Mouse (Mus musculus) heart, postnatal 0 days (tissue): ENCODE data around the gene Hadha.

ENCODE experiments used
- CTCF ChIP-seq: IDR thresholded peaks from 2 replicates; pipeline ENCODE4 v1.5.1; 2016; ENCODE audit warnings: antibody characterized with exemption, control low read depth, low read depth
- EP300 ChIP-seq: IDR thresholded peaks from 2 replicates; pipeline ENCODE4 v1.6.1; 2016; ENCODE audit warnings: antibody characterized with exemption, low read depth

- no peak for TF ChIP-seq CTCF
- TF ChIP-seq EP300: no peak
Measured at GRCm38 (mm10) chr5:30119163-30119562, 35.8 kb downstream of the Hadha start.
